Mouse (Mus musculus): ENCODE results near the gene Mrgpre. TPM values are rescaled to one million over a fixed set of nuclear protein-coding genes. Genes with fewer than 3 reads are reported as not detected.

The Mrgpre gene
- total RNA-seq (2023) = under 1 TPM; 0.09 to 0.13 TPM

DNA sequence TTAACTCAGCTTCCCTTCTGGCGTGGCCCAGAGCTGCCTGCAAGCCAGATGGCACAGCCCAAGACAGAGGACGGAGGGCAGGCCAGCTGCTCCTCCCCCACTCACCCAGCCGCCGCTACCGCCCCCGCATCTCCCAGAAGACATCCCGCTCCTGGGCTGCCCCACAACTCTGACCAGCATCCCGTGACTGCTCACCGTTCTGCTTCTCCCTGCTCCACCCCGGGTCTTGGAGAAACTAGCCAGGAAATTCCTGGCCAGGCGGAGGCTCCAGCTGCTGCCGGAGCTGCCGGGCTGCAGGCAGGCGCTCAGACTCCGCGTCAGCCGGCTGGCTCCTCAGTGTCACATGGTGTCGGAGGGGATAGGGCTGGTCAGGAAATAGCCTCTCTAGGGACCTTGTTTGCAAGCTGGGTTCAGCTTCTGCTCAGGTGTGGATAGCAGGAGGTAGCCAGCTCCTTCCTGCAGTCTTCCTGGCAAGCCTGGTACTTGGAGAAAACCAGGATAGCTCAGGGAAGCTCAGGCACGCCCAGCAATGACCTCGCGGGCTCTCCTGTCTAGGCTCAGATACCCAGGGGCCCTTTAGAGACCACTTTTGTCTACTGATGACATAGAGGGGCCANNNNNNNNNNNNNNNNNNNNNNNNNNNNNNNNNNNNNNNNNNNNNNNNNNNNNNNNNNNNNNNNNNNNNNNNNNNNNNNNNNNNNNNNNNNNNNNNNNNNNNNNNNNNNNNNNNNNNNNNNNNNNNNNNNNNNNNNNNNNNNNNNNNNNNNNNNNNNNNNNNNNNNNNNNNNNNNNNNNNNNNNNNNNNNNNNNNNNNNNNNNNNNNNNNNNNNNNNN lies at the start of gene Mrgpre:
Gene Mrgpre, minus strand, starts transcription at position 505 of the 834 bp plus-strand sequence.

DNA sequence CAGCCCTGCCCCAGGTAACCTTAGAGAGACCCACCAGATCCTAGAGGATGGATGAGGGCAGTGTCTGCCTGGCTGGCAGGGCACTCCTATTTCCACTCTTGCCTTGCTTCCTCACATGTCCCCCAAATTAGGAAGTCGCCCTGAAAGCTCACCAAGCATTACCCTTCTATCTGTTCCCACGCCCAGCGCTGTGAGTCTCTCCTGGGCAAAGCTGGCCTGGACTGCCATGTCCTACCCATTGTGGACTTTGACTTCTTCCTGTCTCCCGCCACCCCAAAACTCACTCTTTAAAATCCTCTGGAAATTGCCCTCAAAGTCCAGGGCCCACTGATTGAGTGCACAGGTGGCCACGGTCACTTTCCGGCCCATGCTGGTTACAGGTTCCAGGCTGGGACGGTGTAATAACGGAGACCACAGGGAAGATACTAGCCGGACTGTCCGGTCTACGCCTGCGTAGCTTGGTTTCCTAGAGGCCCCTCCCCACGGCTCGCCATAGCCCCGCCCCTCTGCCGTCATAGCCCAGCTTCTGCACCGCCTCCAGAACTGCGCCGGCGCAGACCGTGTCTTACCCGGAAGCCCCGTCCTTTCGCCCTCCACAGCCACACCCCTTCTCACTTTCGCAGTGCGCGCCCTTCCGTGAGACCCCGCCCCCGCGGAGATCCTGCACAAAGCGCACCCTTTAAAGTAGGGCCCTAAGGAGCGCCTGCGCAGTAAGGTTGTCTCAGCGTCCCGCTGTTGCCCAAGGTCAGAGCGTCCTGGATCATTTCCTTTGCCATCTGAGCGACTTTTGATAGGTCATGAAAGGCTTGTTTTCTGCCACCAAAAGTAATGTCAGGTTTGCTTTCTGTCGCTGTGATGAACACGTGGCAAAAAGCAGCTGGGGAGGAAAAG lies 38.3 kb upstream of the Mrgpre start, which contains the start of the genes Nadsyn1 and Dhcr7:
Gene Nadsyn1, minus strand, starts transcription at position 475 of the 891 bp plus-strand sequence.
Gene Dhcr7, plus strand, starts transcription at position 771 of the 891 bp plus-strand sequence.

DNA sequence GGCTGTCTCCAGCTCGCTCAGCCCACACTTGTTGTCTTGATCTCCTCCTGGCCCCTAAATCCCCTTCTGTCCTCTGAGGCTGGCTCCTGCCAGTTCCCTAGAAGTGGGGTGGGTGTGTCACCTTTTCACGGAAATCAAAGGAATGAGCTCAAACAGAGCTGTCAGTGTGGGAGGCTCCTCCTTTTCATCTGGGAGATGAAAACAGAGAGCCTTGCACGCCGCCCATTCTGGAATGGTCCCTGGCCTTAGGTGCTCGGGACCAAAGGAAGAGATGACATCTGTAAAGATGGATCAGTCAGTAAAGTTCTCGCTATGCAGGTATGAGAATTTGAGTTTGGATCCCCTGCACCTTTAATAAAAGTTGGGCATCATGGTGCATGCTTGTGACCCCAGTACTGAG lies 17.4 kb downstream of the Mrgpre start, which contains the start of gene Mrgprg:
Gene Mrgprg, minus strand, starts transcription at position 101 of the 400 bp plus-strand sequence.

DNA sequence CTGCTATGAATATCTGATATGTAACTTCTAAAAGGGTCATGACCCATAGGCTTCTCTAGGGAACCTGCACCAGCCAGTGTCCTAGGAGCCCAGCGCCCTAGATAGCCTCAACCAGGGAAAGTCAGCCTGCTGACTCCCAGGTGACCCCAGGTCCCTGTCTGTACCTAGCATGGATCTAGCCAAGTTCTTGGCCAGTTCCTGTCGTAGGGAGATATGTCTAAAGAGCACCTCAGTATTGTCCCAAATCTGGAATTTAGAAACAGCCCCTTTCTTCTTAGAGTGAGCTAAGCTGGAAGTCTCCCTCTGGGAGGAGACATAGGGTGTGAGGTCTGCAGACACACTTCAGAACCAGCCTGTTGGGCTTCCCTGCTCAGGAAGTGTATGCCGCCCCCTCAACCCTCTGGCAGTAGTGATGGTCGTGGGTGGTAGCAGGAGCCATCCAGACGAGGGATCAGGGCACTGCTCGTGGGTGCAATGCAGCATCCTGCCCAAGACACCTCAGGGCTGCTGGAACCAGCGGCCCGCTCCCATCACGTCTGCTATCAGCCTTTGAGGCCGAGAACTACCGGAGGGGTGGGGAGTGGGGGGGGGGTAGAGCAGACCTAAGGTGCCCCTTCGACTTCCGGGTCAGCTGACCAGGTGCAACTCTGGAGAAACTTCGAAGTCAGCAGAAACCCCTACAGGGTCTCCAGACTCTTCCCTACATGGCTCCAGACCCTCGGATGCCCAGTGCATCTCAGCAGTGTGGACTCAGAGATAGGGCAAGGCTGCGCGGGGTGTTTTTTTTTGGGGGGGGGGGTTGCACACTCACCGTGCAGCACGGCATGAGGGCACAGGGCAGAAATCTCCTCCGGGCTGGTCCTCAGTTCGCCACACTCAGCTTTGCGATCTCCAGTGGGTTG lies 27.9 kb downstream of the Mrgpre start, which contains the start of gene Osbpl5:
Gene Osbpl5, minus strand, starts transcription at position 861 of the 902 bp plus-strand sequence.

Other genes with a start within 250 kb of the Mrgpre start
- gene Nap1l4, start 235.4 kb downstream of the Mrgpre start, total RNA-seq (2023) = 10 to 100 TPM; 84.1 to 85.0 TPM
- 10 to 100 TPM; 31.4 to 38.1 TPM for gene Cars, start 184.4 kb downstream of the Mrgpre start, total RNA-seq (2023)
- gene Tnfrsf26, start 155.8 kb downstream of the Mrgpre start, total RNA-seq (2023) = 1 to 10 TPM; 8.0 to 8.6 TPM
- gene Tnfrsf22, start 134.8 kb downstream of the Mrgpre start, total RNA-seq (2023) = 1 to 10 TPM in 1 of 2 experiments, under 1 TPM in 1; 0.90 to 2.1 TPM
- 1 to 10 TPM; 7.1 to 9.6 TPM for gene Tnfrsf23, start 98.6 kb downstream of the Mrgpre start, total RNA-seq (2023)
- 1 to 10 TPM in 1 of 2 experiments, under 1 TPM in 1; 0.82 to 3.1 TPM for gene Osbpl5, start 27.5 kb downstream of the Mrgpre start, total RNA-seq (2023)
- gene Mrgprg, start 17.5 kb downstream of the Mrgpre start, total RNA-seq (2023) = not detected
- 1 to 10 TPM; 5.1 to 8.9 TPM for gene Nadsyn1, start 38.3 kb upstream of the Mrgpre start, total RNA-seq (2023)
- 1 to 10 TPM; 5.6 to 7.3 TPM for gene Dhcr7, start 38.6 kb upstream of the Mrgpre start, total RNA-seq (2023)
- not detected for gene Gm498, start 82.3 kb upstream of the Mrgpre start, total RNA-seq (2023)
- gene Shank2, start 217.4 kb upstream of the Mrgpre start, total RNA-seq (2023) = under 1 TPM; 0.31 TPM

Data from neutrophil, adult 59 days (primary cell).